Mouse (Mus musculus): ENCODE results near the gene Cilp2. TPM values are rescaled to one million over a fixed set of nuclear protein-coding genes. Genes with fewer than 3 reads are reported as not detected.

Gene Cilp2
- polyA plus RNA-seq, 1 experiment: 0.02 TPM

DNA sequence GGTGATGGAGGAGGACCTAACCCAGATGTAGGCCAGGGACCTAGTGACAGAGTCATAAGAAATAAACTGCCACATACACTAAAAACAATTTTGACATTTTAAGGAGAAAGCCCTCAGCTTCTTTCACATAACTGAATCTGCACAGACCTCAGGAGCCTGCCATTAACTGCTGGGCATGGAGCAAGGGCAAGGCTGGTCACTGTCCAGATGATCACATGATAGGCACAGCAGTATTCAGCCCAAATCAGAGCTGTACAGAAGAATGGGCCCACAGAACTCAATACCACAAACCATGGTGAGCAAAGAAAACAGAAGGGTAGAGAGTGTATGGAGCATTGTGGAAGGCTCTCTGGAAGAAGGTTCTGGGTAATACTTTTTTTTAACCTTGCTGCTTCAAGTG, 39.4 kb upstream of the Cilp2 start:
- TF ChIP-seq FOSL1 (IDR thresholded peaks at IDR 0.05; ENCODE audit: insufficient read depth, low read length, poor library complexity, severe bottlenecking) (no peak), CTCF (IDR thresholded peaks at IDR 0.05; ENCODE audit: control insufficient read depth, insufficient read depth, insufficient read length) (no peak), MYOG (IDR thresholded peaks at IDR 0.05; ENCODE audit: control insufficient read depth, extremely low read depth, insufficient read length) (no peak), USF1 (IDR thresholded peaks at IDR 0.05; ENCODE audit: low read depth) (no peak), MAX (IDR thresholded peaks at IDR 0.05) (no peak), CEBPB (IDR thresholded peaks at IDR 0.05; ENCODE audit: low read depth) (no peak), MYOD1 (IDR thresholded peaks at IDR 0.05; ENCODE audit: control insufficient read depth, insufficient read length, low read depth) (no peak)
- peaks cover 98% of the 10 kb centered on the region for H3K79me2 ChIP-seq (ENCODE audit: control insufficient read depth, insufficient read depth)
- peaks cover 47% of the 10 kb centered on the region for H3K79me3 ChIP-seq (ENCODE audit: low read depth)
- H3ac ChIP-seq (ENCODE audit: control insufficient read depth, insufficient read length, low read depth): no peak overlapping the region
- peaks cover 10% of the 10 kb centered on the region for H3K36me3 ChIP-seq (ENCODE audit: control insufficient read depth, insufficient read depth)
- no peak overlapping the region for H3K4me3 ChIP-seq (ENCODE audit: insufficient read depth, poor library complexity, severe bottlenecking)
- no peaks in the 10 kb centered on the region for H3K27me3 ChIP-seq (ENCODE audit: control insufficient read depth, insufficient read depth, insufficient read length)

- Histone ChIP-seq H3K27me3 (ENCODE audit: control insufficient read depth, insufficient read depth, insufficient read length) (no peaks in the 10 kb centered on the region), H3K4me3 (ENCODE audit: insufficient read depth, poor library complexity, severe bottlenecking) (no peak overlapping the region), H3K79me3 (ENCODE audit: low read depth) (peaks cover 42% of the 10 kb centered on the region), H3K36me3 (ENCODE audit: control insufficient read depth, insufficient read depth) (peaks cover 9% of the 10 kb centered on the region), H3ac (ENCODE audit: control insufficient read depth, insufficient read length, low read depth) (no peak overlapping the region), H3K79me2 (ENCODE audit: control insufficient read depth, insufficient read depth) (peaks cover 88% of the 10 kb centered on the region)
- TF ChIP-seq CTCF (IDR thresholded peaks at IDR 0.05; ENCODE audit: control insufficient read depth, insufficient read depth, insufficient read length): no peak
- TF ChIP-seq FOSL1 (IDR thresholded peaks at IDR 0.05; ENCODE audit: insufficient read depth, low read length, poor library complexity, severe bottlenecking): no peak
- no peak for TF ChIP-seq MAX (IDR thresholded peaks at IDR 0.05)
- no peak for TF ChIP-seq MYOD1 (IDR thresholded peaks at IDR 0.05; ENCODE audit: control insufficient read depth, insufficient read length, low read depth)
- no peak for TF ChIP-seq USF1 (IDR thresholded peaks at IDR 0.05; ENCODE audit: low read depth)
- TF ChIP-seq CEBPB (IDR thresholded peaks at IDR 0.05; ENCODE audit: low read depth): no peak
- TF ChIP-seq MYOG (IDR thresholded peaks at IDR 0.05; ENCODE audit: control insufficient read depth, extremely low read depth, insufficient read length): no peak
These were observed 36.5 kb upstream of the Cilp2 start for GRCm38 (mm10) chr8:69923986-69924385.

DNA sequence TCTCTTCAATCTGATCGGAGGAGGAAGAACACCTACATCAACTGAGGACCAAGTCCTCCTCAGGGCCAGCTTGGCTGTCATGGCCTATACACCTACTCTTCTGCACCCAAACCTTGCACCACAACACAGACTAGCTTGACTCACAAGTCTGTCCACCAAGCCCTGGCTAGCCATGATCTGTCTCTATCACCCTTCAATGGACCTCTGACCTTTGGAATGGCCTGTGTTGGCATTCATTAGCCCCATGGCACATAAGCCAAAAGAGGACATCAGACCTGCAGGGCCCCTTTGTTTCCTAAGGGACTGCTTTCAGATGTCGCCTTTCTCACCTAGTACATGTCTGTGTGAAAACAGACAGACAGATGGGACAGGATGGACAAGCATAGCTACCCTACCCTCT, 33.7 kb upstream of the Cilp2 start:
- peaks cover 16% of the 10 kb centered on the region for H3K36me3 ChIP-seq (ENCODE audit: control insufficient read depth, insufficient read depth)
- no peak for TF ChIP-seq FOSL1 (IDR thresholded peaks at IDR 0.05; ENCODE audit: insufficient read depth, low read length, poor library complexity, severe bottlenecking)
- no peak for TF ChIP-seq MYOD1 (IDR thresholded peaks at IDR 0.05; ENCODE audit: control insufficient read depth, insufficient read length, low read depth)
- no peak for TF ChIP-seq MAX (IDR thresholded peaks at IDR 0.05)
- TF ChIP-seq CTCF (IDR thresholded peaks at IDR 0.05; ENCODE audit: control insufficient read depth, insufficient read depth, insufficient read length): no peak
- no peak for TF ChIP-seq MYOG (IDR thresholded peaks at IDR 0.05; ENCODE audit: control insufficient read depth, extremely low read depth, insufficient read length)
- no peaks in the 10 kb centered on the region for H3K27me3 ChIP-seq (ENCODE audit: control insufficient read depth, insufficient read depth, insufficient read length)
- H3K79me2 ChIP-seq (ENCODE audit: control insufficient read depth, insufficient read depth): peaks cover 73% of the 10 kb centered on the region
- no peak overlapping the region for H3K4me3 ChIP-seq (ENCODE audit: insufficient read depth, poor library complexity, severe bottlenecking)
- H3ac ChIP-seq (ENCODE audit: control insufficient read depth, insufficient read length, low read depth): no peak overlapping the region
- H3K79me3 ChIP-seq (ENCODE audit: low read depth): peaks cover 46% of the 10 kb centered on the region

GRCm38 (mm10) chr8:69919876-69920662, 32.6 kb upstream of the Cilp2 start:
- Histone ChIP-seq H3ac (ENCODE audit: control insufficient read depth, insufficient read length, low read depth) (no peak overlapping the region), H3K27me3 (ENCODE audit: control insufficient read depth, insufficient read depth, insufficient read length) (no peaks in the 10 kb centered on the region), H3K36me3 (ENCODE audit: control insufficient read depth, insufficient read depth) (peaks cover 19% of the 10 kb centered on the region), H3K4me3 (ENCODE audit: insufficient read depth, poor library complexity, severe bottlenecking) (no peak overlapping the region), H3K79me2 (ENCODE audit: control insufficient read depth, insufficient read depth) (peaks cover 63% of the 10 kb centered on the region), H3K79me3 (ENCODE audit: low read depth) (peaks cover 42% of the 10 kb centered on the region)
- no peak for TF ChIP-seq FOSL1 (IDR thresholded peaks at IDR 0.05; ENCODE audit: insufficient read depth, low read length, poor library complexity, severe bottlenecking)
- no peak for TF ChIP-seq MYOG (IDR thresholded peaks at IDR 0.05; ENCODE audit: control insufficient read depth, extremely low read depth, insufficient read length)
- TF ChIP-seq CEBPB (IDR thresholded peaks at IDR 0.05; ENCODE audit: low read depth): no peak
- TF ChIP-seq USF1 (IDR thresholded peaks at IDR 0.05; ENCODE audit: low read depth): peak; percentile 88

GRCm38 (mm10) chr8:69919010-69919409, 31.5 kb upstream of the Cilp2 start:
- H3K79me3 ChIP-seq (ENCODE audit: low read depth): peaks cover 33% of the 10 kb centered on the region
- no peaks in the 10 kb centered on the region for H3K27me3 ChIP-seq (ENCODE audit: control insufficient read depth, insufficient read depth, insufficient read length)
- peaks cover 52% of the 10 kb centered on the region for H3K79me2 ChIP-seq (ENCODE audit: control insufficient read depth, insufficient read depth)
- no peak overlapping the region for H3K4me3 ChIP-seq (ENCODE audit: insufficient read depth, poor library complexity, severe bottlenecking)
- H3K36me3 ChIP-seq (ENCODE audit: control insufficient read depth, insufficient read depth): peaks cover 27% of the 10 kb centered on the region
- TF ChIP-seq USF1 (IDR thresholded peaks at IDR 0.05; ENCODE audit: low read depth): no peak
- TF ChIP-seq CEBPB (IDR thresholded peaks at IDR 0.05; ENCODE audit: low read depth): no peak
- peak; percentile 24 for TF ChIP-seq MAX (IDR thresholded peaks at IDR 0.05)
- no peak for TF ChIP-seq MYOG (IDR thresholded peaks at IDR 0.05; ENCODE audit: control insufficient read depth, extremely low read depth, insufficient read length)
- peak; percentile 50 for TF ChIP-seq MYOD1 (IDR thresholded peaks at IDR 0.05; ENCODE audit: control insufficient read depth, insufficient read length, low read depth)
- TF ChIP-seq FOSL1 (IDR thresholded peaks at IDR 0.05; ENCODE audit: insufficient read depth, low read length, poor library complexity, severe bottlenecking): no peak
- peak; percentile 65 for TF ChIP-seq CTCF (IDR thresholded peaks at IDR 0.05; ENCODE audit: control insufficient read depth, insufficient read depth, insufficient read length)
- no peak overlapping the region for H3ac ChIP-seq (ENCODE audit: control insufficient read depth, insufficient read length, low read depth)
